ENCODE assay signal across 17 mouse cellular contexts in the genomic region with DNA sequence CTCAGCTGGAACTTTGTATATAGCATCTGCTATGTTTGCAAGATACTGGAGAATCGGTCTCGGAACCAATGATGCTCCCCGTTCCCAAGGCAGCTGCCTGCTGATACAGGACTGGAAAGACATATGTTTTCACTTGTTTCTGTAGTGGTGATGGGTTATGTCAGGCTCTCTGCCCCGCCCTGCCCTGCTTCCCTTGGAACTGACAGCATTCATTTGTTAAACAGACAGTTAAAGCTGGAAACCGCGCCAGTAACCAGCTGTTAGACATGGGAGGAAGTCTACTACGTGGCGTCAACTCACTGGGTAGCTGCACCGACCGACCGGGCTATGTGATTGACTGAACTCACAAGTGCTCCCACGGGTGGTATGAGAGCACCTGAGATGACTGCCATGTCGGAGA. TPM values are rescaled to one million over a fixed set of nuclear protein-coding genes. Genes with fewer than 3 reads are reported as not detected.
A peak's percentile ranks its signal among the peaks of the same experiment; 100 is the strongest.
DNase-seq lines count a peak whose midpoint lies in the region; ATAC-seq and TF ChIP-seq lines count a peak whose summit lies in the region.
"Had no signal": no experiment of that assay in that cellular context is flagged by ENCODE, and none has a peak within 500 bp of the region (broad histone marks: within the 10 kb centered on the region; RNA-seq: fewer than 3 reads in every experiment).

No protein-coding gene starts in this region.

- intact Hi-C loops in heart, postnatal 10 days (cut with DNase I): no loop called here

- no peak for ATAC-seq in heart, embryonic 12.5 days (ENCODE audit: insufficient number of reproducible peaks, low FRiP score)
- no peak for ATAC-seq in neural tube, embryonic 15.5 days (ENCODE audit: low FRiP score)
- no peak for ATAC-seq in midbrain, postnatal 0 days (ENCODE audit: low FRiP score)
- ATAC-seq: midbrain, embryonic 15.5 days had no signal

- no peaks in the 10 kb centered on the region for H3K4me1 ChIP-seq in heart, embryonic 12.5 days (replicated peaks)
- no peaks in the 10 kb centered on the region for H3K4me1 ChIP-seq in neural tube, embryonic 15.5 days
- H3K4me1 ChIP-seq in midbrain, postnatal 0 days (ENCODE audit: insufficient read depth, low read length): no peaks in the 10 kb centered on the region
- H3K4me1 ChIP-seq: kidney, embryonic 15.5 days; midbrain, embryonic 15.5 days; stomach, embryonic 15.5 days had no signal

- H3K9me3 ChIP-seq in heart, embryonic 12.5 days (replicated peaks): no peaks in the 10 kb centered on the region
- H3K9me3 ChIP-seq in neural tube, embryonic 15.5 days (replicated peaks): no peaks in the 10 kb centered on the region
- no peaks in the 10 kb centered on the region for H3K9me3 ChIP-seq in midbrain, postnatal 0 days (ENCODE audit: low read length)
- H3K9me3 ChIP-seq: kidney, embryonic 15.5 days; midbrain, embryonic 15.5 days; stomach, embryonic 15.5 days had no signal

- no peak for TF ChIP-seq CTCF in midbrain, postnatal 0 days (IDR thresholded peaks at IDR 0.05)

- H3K36me3 ChIP-seq in heart, embryonic 12.5 days: no peaks in the 10 kb centered on the region
- no peaks in the 10 kb centered on the region for H3K36me3 ChIP-seq in neural tube, embryonic 15.5 days
- H3K36me3 ChIP-seq in midbrain, postnatal 0 days (ENCODE audit: insufficient read depth, low read length): no peaks in the 10 kb centered on the region
- H3K36me3 ChIP-seq: kidney, embryonic 15.5 days; midbrain, embryonic 15.5 days; stomach, embryonic 15.5 days had no signal

- DNase-seq in heart, adult 18-20 months: peak; percentile 38 to 45
- DNase-seq in neural tube, embryonic 10.5 days (ENCODE audit: extremely low spot score, low spot score): peak; percentile 30
- DNase-seq in heart, postnatal 10 days: peak; percentile 78 to 80
- peak; percentile 19 to 51 for DNase-seq in lung, postnatal 4 days
- DNase-seq in c-Kit-positive CD71-positive TER-119-positive erythroid progenitor cells, embryonic 14.5 days (ENCODE audit: low spot score): no peak
- DNase-seq in midbrain, postnatal 0 days (ENCODE audit: low spot score): no peak
- DNase-seq: adrenal gland, postnatal 25 days; cerebellum, adult 11-12 months; gastrocnemius, postnatal 36 days; right cerebral cortex, postnatal 4 days had no signal

- H3K4me3 ChIP-seq in heart, embryonic 12.5 days: no peak overlapping the region
- no peak overlapping the region for H3K4me3 ChIP-seq in neural tube, embryonic 15.5 days (replicated peaks)
- H3K4me3 ChIP-seq in midbrain, postnatal 0 days (ENCODE audit: low read depth, low read length): no peak overlapping the region
- H3K4me3 ChIP-seq: kidney, embryonic 15.5 days; midbrain, embryonic 15.5 days; stomach, embryonic 15.5 days had no signal

- no peak overlapping the region for H3K9ac ChIP-seq in heart, embryonic 12.5 days
- H3K9ac ChIP-seq in neural tube, embryonic 15.5 days (replicated peaks): no peak overlapping the region
- no peak overlapping the region for H3K9ac ChIP-seq in midbrain, postnatal 0 days (replicated peaks; ENCODE audit: low read length, poor library complexity, severe bottlenecking)
- H3K9ac ChIP-seq: hindbrain, embryonic 14.5 days; kidney, embryonic 15.5 days; midbrain, embryonic 15.5 days; stomach, embryonic 15.5 days had no signal

- no CpG with 5 or more reads among the region's 13 CpGs for WGBS in heart, embryonic 12.5 days
- no CpG with 5 or more reads among the region's 13 CpGs for WGBS in neural tube, embryonic 15.5 days
- WGBS in midbrain, postnatal 0 days: 79% methylated on average over 13 of the region's 13 CpGs

- H3K27ac ChIP-seq in heart, embryonic 12.5 days (ENCODE audit: poor library complexity, severe bottlenecking): no peak overlapping the region
- H3K27ac ChIP-seq in neural tube, embryonic 15.5 days (replicated peaks): no peak overlapping the region
- no peak overlapping the region for H3K27ac ChIP-seq in midbrain, postnatal 0 days (ENCODE audit: low read depth, low read length)
- H3K27ac ChIP-seq: hindbrain, embryonic 14.5 days; kidney, embryonic 15.5 days; midbrain, embryonic 15.5 days; stomach, embryonic 15.5 days had no signal

- H3K4me2 ChIP-seq in heart, embryonic 12.5 days: no peak overlapping the region
- no peak overlapping the region for H3K4me2 ChIP-seq in neural tube, embryonic 15.5 days
- no peak overlapping the region for H3K4me2 ChIP-seq in midbrain, postnatal 0 days (ENCODE audit: low read depth, low read length, poor library complexity, severe bottlenecking)
- H3K4me2 ChIP-seq: hindbrain, embryonic 14.5 days; kidney, embryonic 15.5 days; midbrain, embryonic 15.5 days; stomach, embryonic 15.5 days had no signal

- H3K27me3 ChIP-seq in heart, embryonic 12.5 days (replicated peaks): no peaks in the 10 kb centered on the region
- no peaks in the 10 kb centered on the region for H3K27me3 ChIP-seq in neural tube, embryonic 15.5 days (replicated peaks)
- no peaks in the 10 kb centered on the region for H3K27me3 ChIP-seq in midbrain, postnatal 0 days (ENCODE audit: insufficient read depth, low read length)
- H3K27me3 ChIP-seq: kidney, embryonic 15.5 days; midbrain, embryonic 15.5 days; stomach, embryonic 15.5 days had no signal

RNA-seq across cellular contexts. Expression of a gene that starts 56.7 kb away (rescaled TPM):
- under 1 TPM in 1 of 2 experiments, not detected in 1; 0.13 TPM for total RNA-seq in heart, adult 18-20 months (2021)
- 0.50 and 0.89 TPM in 2 replicates for polyA plus RNA-seq in heart, embryonic 12.5 days (2016; fragmentation: Nextera tagmentation; extraction: Ambion mirVana)
- polyA plus RNA-seq in neural tube, embryonic 15.5 days (2015; fragmentation: Nextera tagmentation; extraction: Ambion mirVana): 2.5 and 2.9 TPM in 2 replicates
- total RNA-seq in heart, postnatal 10 days (2021): under 1 TPM in 1 of 2 experiments, not detected in 1; 0.10 TPM
- total RNA-seq in midbrain, postnatal 0 days (2014; rRNA removed): 4.9 and 5.9 TPM in 2 replicates
- 3.0 and 3.2 TPM in 2 replicates for polyA plus RNA-seq in midbrain, postnatal 0 days (2015; fragmentation: Nextera tagmentation; extraction: Ambion mirVana)
- total RNA-seq: adrenal gland, postnatal 25 days; neutrophil, adult 5-6 weeks had no signal

Comparison
In these comparisons a context has a peak if more than half of its experiments do, and no peak if none do; other contexts are left out.
1. DNase-seq: peak in heart, adult 18-20 months (2 of 2), neural tube, embryonic 10.5 days (single experiment), heart, postnatal 10 days (2 of 2) and lung, postnatal 4 days (2 of 2); none in c-Kit-positive CD71-positive TER-119-positive erythroid progenitor cells, embryonic 14.5 days (single experiment) and midbrain, postnatal 0 days (single experiment).